Mouse (Mus musculus): Measurements from ENCODE around the gene Sms. TPM values are rescaled to one million over a fixed set of nuclear protein-coding genes. Genes with fewer than 3 reads are reported as not detected.

Sms gene
- total RNA-seq, 1 experiment: 90.8 TPM

DNA sequence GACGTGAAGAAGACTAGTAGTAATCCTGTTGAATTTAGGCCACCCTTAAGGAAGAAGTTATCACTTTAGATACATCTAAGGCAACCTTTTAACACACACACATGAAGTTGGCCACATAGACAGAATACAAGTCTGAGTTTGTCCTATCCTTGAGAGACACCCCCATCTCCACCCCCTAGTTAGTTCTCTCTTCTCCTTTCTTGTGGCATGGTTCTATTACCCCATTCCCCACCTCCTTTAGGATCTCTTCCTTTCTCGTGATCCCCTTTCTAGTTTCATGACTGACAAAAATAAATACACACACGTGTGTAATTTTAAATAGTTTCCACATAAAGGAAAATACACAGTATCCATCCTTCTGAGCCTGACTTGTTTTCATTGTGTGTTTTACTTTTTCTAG lies 23.3 kb downstream of the Sms start:
- no peaks in the 10 kb centered on the region; the same call in 1 of the 2 replicates for H3K36me3 ChIP-seq (ENCODE audit: control insufficient read depth, insufficient read depth, low read length, poor library complexity, severe bottlenecking)
- in situ Hi-C loops (cut with MboI; ENCODE audit: low sequenced_read_pairs in 2 of 2, unreplicated experiment in 2 of 2): no loop called here
- H3K4me3 ChIP-seq (ENCODE audit: insufficient read depth in 1 of 2, low read depth in 1 of 2, low read length in 2 of 2, poor library complexity in 1 of 2, severe bottlenecking in 1 of 2): no peak overlapping the region
- H3K9me3 ChIP-seq (ENCODE audit: control insufficient read depth, insufficient read depth, low read depth, low read length): no peaks in the 10 kb centered on the region
- TF ChIP-seq MAFK (IDR thresholded peaks at IDR 0.05; ENCODE audit: insufficient read depth, low read depth, low read length): no peak
- TF ChIP-seq ZC3H11A (IDR thresholded peaks at IDR 0.05; ENCODE audit: borderline replicate concordance, low read depth, low read length): no peak
- no peak for TF ChIP-seq CHD2 (IDR thresholded peaks at IDR 0.05; ENCODE audit: low read depth, low read length)
- TF ChIP-seq HCFC1 (IDR thresholded peaks at IDR 0.05; ENCODE audit: borderline replicate concordance, insufficient read depth, low read length): no peak
- TF ChIP-seq ZNF384 (IDR thresholded peaks at IDR 0.05; ENCODE audit: low read depth, low read length): no peak
- H3K4me1 ChIP-seq (ENCODE audit: control insufficient read depth in 2 of 2, insufficient read depth in 2 of 2, low read length in 2 of 2, poor library complexity in 1 of 2): no peaks in the 10 kb centered on the region
- no peak overlapping the region for H3K27ac ChIP-seq (ENCODE audit: insufficient read depth, low read depth, low read length, poor library complexity, severe bottlenecking)
- no peak overlapping the region for H3K9ac ChIP-seq (ENCODE audit: insufficient read depth, low read depth, low read length, poor library complexity, severe bottlenecking)
- no peak for DNase-seq (ENCODE audit: low read depth, low spot score)

DNA sequence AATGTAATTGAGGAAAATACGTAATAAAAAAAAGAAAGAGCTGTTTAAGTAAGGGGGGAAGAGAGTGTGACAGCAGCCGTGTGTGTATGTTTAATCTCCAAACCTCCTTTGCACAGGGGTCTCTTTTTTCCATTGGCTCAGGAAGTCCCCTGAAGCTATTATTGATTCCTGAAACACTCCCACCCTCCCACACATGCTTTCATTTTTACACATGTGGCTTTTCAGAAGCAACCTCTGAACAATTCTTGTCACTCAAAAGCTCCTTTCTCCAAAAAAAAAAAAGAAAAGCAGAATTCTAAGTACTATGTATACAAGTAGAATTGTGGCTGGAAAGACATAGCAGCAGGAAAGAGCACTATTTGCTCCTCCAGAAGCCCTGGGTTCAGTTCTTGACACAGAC lies 24.0 kb downstream of the Sms start:
- Histone ChIP-seq H3K9me3 (ENCODE audit: control insufficient read depth, insufficient read depth, low read depth, low read length) (no peaks in the 10 kb centered on the region), H3K4me1 (ENCODE audit: control insufficient read depth in 2 of 2, insufficient read depth in 2 of 2, low read length in 2 of 2, poor library complexity in 1 of 2) (no peaks in the 10 kb centered on the region), H3K27ac (ENCODE audit: insufficient read depth, low read depth, low read length, poor library complexity, severe bottlenecking) (no peak overlapping the region), H3K36me3 (ENCODE audit: control insufficient read depth, insufficient read depth, low read length, poor library complexity, severe bottlenecking) (no peaks in the 10 kb centered on the region; the same call in 1 of the 2 replicates), H3K4me3 (ENCODE audit: insufficient read depth in 1 of 2, low read depth in 1 of 2, low read length in 2 of 2, poor library complexity in 1 of 2, severe bottlenecking in 1 of 2) (no peak overlapping the region), H3K9ac (ENCODE audit: insufficient read depth, low read depth, low read length, poor library complexity, severe bottlenecking) (no peak overlapping the region)
- TF ChIP-seq ZC3H11A (IDR thresholded peaks at IDR 0.05; ENCODE audit: borderline replicate concordance, low read depth, low read length): no peak
- TF ChIP-seq HCFC1 (IDR thresholded peaks at IDR 0.05; ENCODE audit: borderline replicate concordance, insufficient read depth, low read length): no peak
- TF ChIP-seq MAFK (IDR thresholded peaks at IDR 0.05; ENCODE audit: insufficient read depth, low read depth, low read length): no peak
- TF ChIP-seq CHD2 (IDR thresholded peaks at IDR 0.05; ENCODE audit: low read depth, low read length): no peak
- TF ChIP-seq ZNF384 (IDR thresholded peaks at IDR 0.05; ENCODE audit: low read depth, low read length): no peak
- in situ Hi-C loops (cut with MboI; ENCODE audit: low sequenced_read_pairs in 2 of 2, unreplicated experiment in 2 of 2): no loop called here
- no peak for DNase-seq (ENCODE audit: low read depth, low spot score)

- Histone ChIP-seq H3K27ac (ENCODE audit: insufficient read depth, low read depth, low read length, poor library complexity, severe bottlenecking) (no peak overlapping the region), H3K36me3 (ENCODE audit: control insufficient read depth, insufficient read depth, low read length, poor library complexity, severe bottlenecking) (no peaks in the 10 kb centered on the region; the same call in 1 of the 2 replicates), H3K4me3 (ENCODE audit: insufficient read depth in 1 of 2, low read depth in 1 of 2, low read length in 2 of 2, poor library complexity in 1 of 2, severe bottlenecking in 1 of 2) (no peak overlapping the region), H3K4me1 (ENCODE audit: control insufficient read depth in 2 of 2, insufficient read depth in 2 of 2, low read length in 2 of 2, poor library complexity in 1 of 2) (no peaks in the 10 kb centered on the region), H3K9me3 (ENCODE audit: control insufficient read depth, insufficient read depth, low read depth, low read length) (no peaks in the 10 kb centered on the region), H3K9ac (ENCODE audit: insufficient read depth, low read depth, low read length, poor library complexity, severe bottlenecking) (no peak overlapping the region)
- in situ Hi-C loops (cut with MboI; ENCODE audit: low sequenced_read_pairs in 2 of 2, unreplicated experiment in 2 of 2): no loop called here
- DNase-seq (ENCODE audit: low read depth, low spot score): no peak
- TF ChIP-seq ZC3H11A (IDR thresholded peaks at IDR 0.05; ENCODE audit: borderline replicate concordance, low read depth, low read length): no peak
- no peak for TF ChIP-seq CHD2 (IDR thresholded peaks at IDR 0.05; ENCODE audit: low read depth, low read length)
- TF ChIP-seq ZNF384 (IDR thresholded peaks at IDR 0.05; ENCODE audit: low read depth, low read length): no peak
- no peak for TF ChIP-seq HCFC1 (IDR thresholded peaks at IDR 0.05; ENCODE audit: borderline replicate concordance, insufficient read depth, low read length)
- no peak for TF ChIP-seq MAFK (IDR thresholded peaks at IDR 0.05; ENCODE audit: insufficient read depth, low read depth, low read length)
Observed at GRCm38 (mm10) chrX:157465949-157466348, 26.1 kb downstream of the Sms start.

DNA sequence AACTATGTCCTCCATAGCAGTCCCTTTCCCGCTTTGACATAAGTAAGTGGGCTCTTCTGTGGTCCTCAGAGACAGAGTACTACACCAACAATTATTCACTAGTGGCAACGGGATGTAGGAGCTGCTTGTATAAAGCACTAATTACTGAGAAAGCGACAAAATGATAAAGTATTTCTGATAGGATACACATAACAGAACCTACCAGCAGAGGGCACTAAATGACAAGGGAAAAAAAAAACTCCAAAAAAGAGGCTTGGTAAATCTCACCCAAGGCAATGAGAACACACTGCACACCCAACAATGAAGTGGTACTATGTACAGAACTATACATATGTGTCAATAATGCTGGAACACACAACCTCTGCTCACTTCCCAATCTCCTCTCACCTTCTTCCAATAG lies 29.4 kb downstream of the Sms start:
- no peaks in the 10 kb centered on the region for H3K9me3 ChIP-seq (ENCODE audit: control insufficient read depth, insufficient read depth, low read depth, low read length)
- no peaks in the 10 kb centered on the region for H3K4me1 ChIP-seq (ENCODE audit: control insufficient read depth in 2 of 2, insufficient read depth in 2 of 2, low read length in 2 of 2, poor library complexity in 1 of 2)
- no peak for DNase-seq (ENCODE audit: low read depth, low spot score)
- no peak for TF ChIP-seq CHD2 (IDR thresholded peaks at IDR 0.05; ENCODE audit: low read depth, low read length)
- no peaks in the 10 kb centered on the region; the same call in 1 of the 2 replicates for H3K36me3 ChIP-seq (ENCODE audit: control insufficient read depth, insufficient read depth, low read length, poor library complexity, severe bottlenecking)
- in situ Hi-C loops (cut with MboI; ENCODE audit: low sequenced_read_pairs in 2 of 2, unreplicated experiment in 2 of 2): no loop called here
- no peak overlapping the region for H3K4me3 ChIP-seq (ENCODE audit: insufficient read depth in 1 of 2, low read depth in 1 of 2, low read length in 2 of 2, poor library complexity in 1 of 2, severe bottlenecking in 1 of 2)
- H3K27ac ChIP-seq (ENCODE audit: insufficient read depth, low read depth, low read length, poor library complexity, severe bottlenecking): no peak overlapping the region
- no peak overlapping the region for H3K9ac ChIP-seq (ENCODE audit: insufficient read depth, low read depth, low read length, poor library complexity, severe bottlenecking)

DNA sequence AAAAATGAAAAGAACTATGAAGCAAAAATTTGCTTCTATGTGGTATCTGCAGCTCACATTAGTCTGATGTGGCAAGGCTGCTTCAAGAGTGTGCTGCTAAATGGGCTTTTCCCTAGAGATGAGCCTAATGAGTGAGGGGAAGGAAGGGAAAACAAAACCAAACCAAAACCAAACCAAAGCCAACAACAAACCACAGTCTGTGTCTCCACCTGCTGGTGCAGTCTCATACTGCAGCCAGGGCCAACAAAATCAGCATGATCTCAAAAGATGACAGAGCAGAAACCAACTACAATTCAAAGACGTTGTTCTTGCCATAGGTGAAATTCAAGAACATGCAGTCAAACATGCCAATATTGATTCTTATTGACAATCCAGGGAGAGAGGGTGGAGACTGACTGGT lies 37.7 kb downstream of the Sms start:
- DNase-seq (ENCODE audit: low read depth, low spot score): peak; percentile 30

More for the DNA sequence above, 37.7 kb downstream of the Sms start:
- Histone ChIP-seq H3K9ac (ENCODE audit: insufficient read depth, low read depth, low read length, poor library complexity, severe bottlenecking) (no peak overlapping the region), H3K9me3 (ENCODE audit: control insufficient read depth, insufficient read depth, low read depth, low read length) (no peaks in the 10 kb centered on the region), H3K4me3 (ENCODE audit: insufficient read depth in 1 of 2, low read depth in 1 of 2, low read length in 2 of 2, poor library complexity in 1 of 2, severe bottlenecking in 1 of 2) (no peak overlapping the region), H3K27ac (ENCODE audit: insufficient read depth, low read depth, low read length, poor library complexity, severe bottlenecking) (no peak overlapping the region), H3K4me1 (ENCODE audit: control insufficient read depth in 2 of 2, insufficient read depth in 2 of 2, low read length in 2 of 2, poor library complexity in 1 of 2) (no peaks in the 10 kb centered on the region), H3K36me3 (ENCODE audit: control insufficient read depth, insufficient read depth, low read length, poor library complexity, severe bottlenecking) (no peaks in the 10 kb centered on the region; the same call in 1 of the 2 replicates)
- no peak for TF ChIP-seq CHD2 (IDR thresholded peaks at IDR 0.05; ENCODE audit: low read depth, low read length)
- TF ChIP-seq ZNF384 (IDR thresholded peaks at IDR 0.05; ENCODE audit: low read depth, low read length): no peak
- peak; percentile 46; the same call in 1 of the 2 replicates for TF ChIP-seq MAFK (IDR thresholded peaks at IDR 0.05; ENCODE audit: insufficient read depth, low read depth, low read length)
- 0 out of 2 replicates have a peak, but pooled peaks have one; percentile 59 for TF ChIP-seq ZC3H11A (IDR thresholded peaks at IDR 0.05; ENCODE audit: borderline replicate concordance, low read depth, low read length)
- TF ChIP-seq HCFC1 (IDR thresholded peaks at IDR 0.05; ENCODE audit: borderline replicate concordance, insufficient read depth, low read length): no peak
- in situ Hi-C loops (cut with MboI; ENCODE audit: low sequenced_read_pairs in 2 of 2, unreplicated experiment in 2 of 2): no loop called here

Measured in ES-E14 (cell line).